In genomic region chr1:179461019-179461814, GRCm38 (mm10) we compare ENCODE assay signal across 26 mouse cellular contexts. TPM values are rescaled to one million over a fixed set of nuclear protein-coding genes. Genes with fewer than 3 reads are reported as not detected.
A peak's percentile ranks its signal among the peaks of the same experiment; 100 is the strongest.
DNase-seq lines count a peak whose midpoint lies in the region; ATAC-seq and TF ChIP-seq lines count a peak whose summit lies in the region.
"Had no signal": no experiment of that assay in that cellular context is flagged by ENCODE, and none has a peak within 500 bp of the region (broad histone marks: within the 10 kb centered on the region; RNA-seq: fewer than 3 reads in every experiment).

No protein-coding gene starts in this region.

- H3K4me3 ChIP-seq in megakaryocyte, embryonic 14.5 days (replicated peaks), result peak overlapping the region; percentile 50
- no peak overlapping the region for H3K4me3 ChIP-seq in ES-E14 (ENCODE audit: insufficient read depth in 1 of 2, low read depth in 1 of 2, low read length in 2 of 2, poor library complexity in 1 of 2, severe bottlenecking in 1 of 2)
- no peak overlapping the region for H3K4me3 ChIP-seq in embryonic facial prominence, embryonic 12.5 days
- no peak overlapping the region for H3K4me3 ChIP-seq in limb, embryonic 13.5 days
- no peak overlapping the region for H3K4me3 ChIP-seq in hindbrain, embryonic 10.5 days
- H3K4me3 ChIP-seq: erythroblast, embryonic 14.5 days; forebrain, embryonic 12.5 days; hindbrain, embryonic 13.5 days; lung, embryonic 15.5 days; midbrain, embryonic 15.5 days; neural tube, embryonic 12.5 days; stomach, embryonic 15.5 days had no signal

- H3K9ac ChIP-seq in ES-E14 (ENCODE audit: insufficient read depth, low read depth, low read length, poor library complexity, severe bottlenecking), result peak overlapping the region; percentile 49; the same call in 1 of the 2 replicates
- H3K9ac ChIP-seq in embryonic facial prominence, embryonic 12.5 days, result no peak overlapping the region
- H3K9ac ChIP-seq in limb, embryonic 13.5 days, result no peak overlapping the region
- H3K9ac ChIP-seq: forebrain, embryonic 12.5 days; hindbrain, embryonic 13.5 days; lung, embryonic 15.5 days; midbrain, embryonic 15.5 days; neural tube, embryonic 12.5 days; stomach, embryonic 15.5 days had no signal

- no peaks in the 10 kb centered on the region for H3K27me3 ChIP-seq in megakaryocyte, embryonic 14.5 days (replicated peaks)
- no peaks in the 10 kb centered on the region for H3K27me3 ChIP-seq in embryonic facial prominence, embryonic 12.5 days
- peaks cover 54% of the 10 kb centered on the region for H3K27me3 ChIP-seq in limb, embryonic 13.5 days
- H3K27me3 ChIP-seq in hindbrain, embryonic 10.5 days (ENCODE audit: insufficient read depth, poor library complexity, severe bottlenecking), result no peaks in the 10 kb centered on the region
- H3K27me3 ChIP-seq: hindbrain, embryonic 13.5 days; lung, embryonic 15.5 days; midbrain, embryonic 15.5 days; neural tube, embryonic 12.5 days; stomach, embryonic 15.5 days had no signal

- ATAC-seq in megakaryocyte, adult 5-6 weeks (ENCODE audit: poor library complexity, severe bottlenecking), result no peak
- ATAC-seq in embryonic facial prominence, embryonic 12.5 days (ENCODE audit: insufficient number of reproducible peaks, insufficient read depth, low FRiP score, low TSS enrichment), result no peak
- no peak for ATAC-seq in limb, embryonic 13.5 days (ENCODE audit: low FRiP score, low read depth)
- ATAC-seq: intestine, embryonic 16.5 days; midbrain, embryonic 15.5 days had no signal

- H3K27ac ChIP-seq in ES-E14 (ENCODE audit: insufficient read depth, low read depth, low read length, poor library complexity, severe bottlenecking), result no peak overlapping the region
- 0 out of 2 replicates have a peak overlapping the region, but pooled peaks have one; percentile 17 for H3K27ac ChIP-seq in embryonic facial prominence, embryonic 12.5 days
- H3K27ac ChIP-seq in limb, embryonic 13.5 days, result no peak overlapping the region
- no peak overlapping the region for H3K27ac ChIP-seq in hindbrain, embryonic 10.5 days
- H3K27ac ChIP-seq: forebrain, embryonic 12.5 days; hindbrain, embryonic 13.5 days; lung, embryonic 15.5 days; midbrain, embryonic 15.5 days; neural tube, embryonic 12.5 days; stomach, embryonic 15.5 days had no signal

- 45% methylated on average over 22 of the region's 22 CpGs for whole genome bisulfite sequencing in embryonic facial prominence, embryonic 12.5 days
- WGBS in limb, embryonic 13.5 days, result 29% methylated on average over 22 of the region's 22 CpGs
- 79% methylated on average over 22 of the region's 22 CpGs for WGBS in hindbrain, embryonic 10.5 days

- in situ Hi-C loops in ES-E14 (cut with MboI; ENCODE audit: low sequenced_read_pairs in 2 of 2, unreplicated experiment in 2 of 2), result no loop called here

- H3K4me1 ChIP-seq in megakaryocyte, embryonic 14.5 days, result no peaks in the 10 kb centered on the region
- H3K4me1 ChIP-seq in ES-E14 (ENCODE audit: control insufficient read depth in 2 of 2, insufficient read depth in 2 of 2, low read length in 2 of 2, poor library complexity in 1 of 2), result peaks cover 0 to 16% of the 10 kb centered on the region in 2 experiments; a peak in 2 of 4 replicates
- H3K4me1 ChIP-seq in embryonic facial prominence, embryonic 12.5 days, result peaks cover 36% of the 10 kb centered on the region
- peaks cover 29% of the 10 kb centered on the region for H3K4me1 ChIP-seq in limb, embryonic 13.5 days
- peaks cover 24% of the 10 kb centered on the region for H3K4me1 ChIP-seq in hindbrain, embryonic 10.5 days (replicated peaks)
- H3K4me1 ChIP-seq: midbrain, embryonic 15.5 days had no signal

- DNase-seq in ES-E14 (ENCODE audit: low read depth, low spot score), result no peak
- no peak for DNase-seq in urinary bladder, postnatal 36 days (ENCODE audit: low spot score in 2 of 2)
- no peak for DNase-seq in hindbrain, embryonic 10.5 days (ENCODE audit: low spot score)
- DNase-seq: adrenal gland, adult 8-10 months; B cell, adult 2 months; cerebellum, adult 8-10 months; cerebellum, postnatal 25 days; gastrocnemius, postnatal 14 days; heart, postnatal 36 days; kidney, adult 9 months; kidney, postnatal 25 days; left cerebral cortex, postnatal 4 days had no signal

- H3K36me3 ChIP-seq in megakaryocyte, embryonic 14.5 days (replicated peaks; ENCODE audit: low read length), result peaks cover 2% of the 10 kb centered on the region
- no peaks in the 10 kb centered on the region for H3K36me3 ChIP-seq in ES-E14 (ENCODE audit: control insufficient read depth, insufficient read depth, low read length, poor library complexity, severe bottlenecking)
- no peaks in the 10 kb centered on the region for H3K36me3 ChIP-seq in embryonic facial prominence, embryonic 12.5 days
- no peaks in the 10 kb centered on the region for H3K36me3 ChIP-seq in limb, embryonic 13.5 days
- H3K36me3 ChIP-seq in hindbrain, embryonic 10.5 days, result no peaks in the 10 kb centered on the region
- H3K36me3 ChIP-seq: forebrain, embryonic 12.5 days; hindbrain, embryonic 13.5 days; lung, embryonic 15.5 days; midbrain, embryonic 15.5 days; neural tube, embryonic 12.5 days; stomach, embryonic 15.5 days had no signal

- no peak overlapping the region for H3K4me2 ChIP-seq in embryonic facial prominence, embryonic 12.5 days (replicated peaks)
- peak overlapping the region; percentile 11; the same call in 1 of the 2 replicates for H3K4me2 ChIP-seq in limb, embryonic 13.5 days (replicated peaks)
- H3K4me2 ChIP-seq: forebrain, embryonic 12.5 days; heart, embryonic 11.5 days; hindbrain, embryonic 13.5 days; liver, embryonic 11.5 days; lung, embryonic 15.5 days; midbrain, embryonic 15.5 days; neural tube, embryonic 12.5 days; stomach, embryonic 15.5 days had no signal

- 0 out of 2 replicates have a peak, but pooled peaks cover 3% of the 10 kb centered on the region for H3K9me3 ChIP-seq in megakaryocyte, embryonic 14.5 days
- H3K9me3 ChIP-seq in ES-E14 (ENCODE audit: control insufficient read depth, insufficient read depth, low read depth, low read length), result no peaks in the 10 kb centered on the region
- no peaks in the 10 kb centered on the region for H3K9me3 ChIP-seq in embryonic facial prominence, embryonic 12.5 days
- H3K9me3 ChIP-seq in limb, embryonic 13.5 days, result no peaks in the 10 kb centered on the region
- H3K9me3 ChIP-seq in hindbrain, embryonic 10.5 days, result no peaks in the 10 kb centered on the region
- H3K9me3 ChIP-seq: forebrain, embryonic 12.5 days; hindbrain, embryonic 13.5 days; lung, embryonic 15.5 days; midbrain, embryonic 15.5 days; neural tube, embryonic 12.5 days; stomach, embryonic 15.5 days had no signal

TF ChIP-seq in ES-E14, 5 proteins besides CTCF, POLR2A, EP300 and RAD21:
- TF ChIP-seq HCFC1 (IDR thresholded peaks at IDR 0.05; ENCODE audit: borderline replicate concordance, insufficient read depth, low read length), result no peak
- peak; percentile 91 for TF ChIP-seq CHD2 (IDR thresholded peaks at IDR 0.05; ENCODE audit: low read depth, low read length)

RNA-seq across cellular contexts. Expression of gene Smyd3, which starts 56.6 kb away (rescaled TPM):
- 2.4 TPM in 1 of 2 replicates, not detected in the other for polyA plus RNA-seq in megakaryocyte, embryonic 14.5 days (2012; ENCODE audit: insufficient read depth, low replicate concordance)
- 7.9 and 13.7 TPM in 2 replicates for total RNA-seq in megakaryocyte, adult 5-6 weeks (2015)
- total RNA-seq in megakaryocyte, adult 5-6 weeks (2017), result 11.4 and 14.8 TPM in 2 replicates
- total RNA-seq in ES-E14 (2012; rRNA removed), result 18.3 and 26.5 TPM in 2 replicates
- polyA plus RNA-seq in embryonic facial prominence, embryonic 12.5 days (2016; fragmentation: Nextera tagmentation; extraction: Ambion mirVana), result 26.2 and 28.9 TPM in 2 replicates
- polyA plus RNA-seq in limb, embryonic 13.5 days (2015; fragmentation: Nextera tagmentation; extraction: Ambion mirVana), result 21.7 and 22.1 TPM in 2 replicates
- polyA plus RNA-seq in hindbrain, embryonic 10.5 days (2016; fragmentation: Nextera tagmentation; extraction: Ambion mirVana), result 17.8 and 18.0 TPM in 2 replicates
